Mouse (Mus musculus): ENCODE results near the gene Itgb1. TPM values are rescaled to one million over a fixed set of nuclear protein-coding genes. Genes with fewer than 3 reads are reported as not detected.

Itgb1 gene
- polyA plus RNA-seq, 1 experiment, result 246 TPM

- Histone ChIP-seq H3K4me3 (ENCODE audit: low read depth, low read length) (no peak overlapping the region), H3K4me1 (ENCODE audit: control insufficient read depth, insufficient read depth, low read length) (no peaks in the 10 kb centered on the region), H3K9me3 (replicated peaks; ENCODE audit: control insufficient read depth, insufficient read depth, low read length, poor library complexity, severe bottlenecking) (0 out of 2 replicates have a peak, but pooled peaks cover 7% of the 10 kb centered on the region), H3K27me3 (ENCODE audit: control insufficient read depth, insufficient read depth, low read length, poor library complexity, severe bottlenecking) (no peaks in the 10 kb centered on the region), H3K9ac (ENCODE audit: low read depth, poor library complexity, severe bottlenecking) (no peak overlapping the region), H3K27ac (ENCODE audit: insufficient read depth, low read length) (no peak overlapping the region), H3K36me3 (ENCODE audit: control insufficient read depth, insufficient read depth, low read length, poor library complexity, severe bottlenecking) (no peaks in the 10 kb centered on the region)
- TF ChIP-seq EP300 (IDR thresholded peaks at IDR 0.05; ENCODE audit: insufficient read depth, low read depth, low read length), result no peak
- no peak for TF ChIP-seq CTCF (IDR thresholded peaks at IDR 0.05; ENCODE audit: low read depth, low read length)
- TF ChIP-seq POLR2A (IDR thresholded peaks at IDR 0.05; ENCODE audit: insufficient read depth, low read length), result no peak
Observed at GRCm38 (mm10) chr8:128675848-128676629, 9.4 kb upstream of the Itgb1 start.

- TF ChIP-seq CTCF (IDR thresholded peaks at IDR 0.05; ENCODE audit: low read depth, low read length) (no peak), POLR2A (IDR thresholded peaks at IDR 0.05; ENCODE audit: insufficient read depth, low read length) (no peak), EP300 (IDR thresholded peaks at IDR 0.05; ENCODE audit: insufficient read depth, low read depth, low read length) (no peak)
- Histone ChIP-seq H3K36me3 (ENCODE audit: control insufficient read depth, insufficient read depth, low read length, poor library complexity, severe bottlenecking) (no peaks in the 10 kb centered on the region), H3K27me3 (ENCODE audit: control insufficient read depth, insufficient read depth, low read length, poor library complexity, severe bottlenecking) (no peaks in the 10 kb centered on the region), H3K4me1 (ENCODE audit: control insufficient read depth, insufficient read depth, low read length) (no peaks in the 10 kb centered on the region), H3K27ac (ENCODE audit: insufficient read depth, low read length) (no peak overlapping the region), H3K4me3 (ENCODE audit: low read depth, low read length) (no peak overlapping the region), H3K9ac (ENCODE audit: low read depth, poor library complexity, severe bottlenecking) (no peak overlapping the region), H3K9me3 (replicated peaks; ENCODE audit: control insufficient read depth, insufficient read depth, low read length, poor library complexity, severe bottlenecking) (0 out of 2 replicates have a peak, but pooled peaks cover 7% of the 10 kb centered on the region)
Observed at GRCm38 (mm10) chr8:128679909-128680308, 5.5 kb upstream of the Itgb1 start.

- TF ChIP-seq EP300 (IDR thresholded peaks at IDR 0.05; ENCODE audit: insufficient read depth, low read depth, low read length) (no peak), POLR2A (IDR thresholded peaks at IDR 0.05; ENCODE audit: insufficient read depth, low read length) (no peak), CTCF (IDR thresholded peaks at IDR 0.05; ENCODE audit: low read depth, low read length) (no peak)
- Histone ChIP-seq H3K27me3 (ENCODE audit: control insufficient read depth, insufficient read depth, low read length, poor library complexity, severe bottlenecking) (no peaks in the 10 kb centered on the region), H3K36me3 (ENCODE audit: control insufficient read depth, insufficient read depth, low read length, poor library complexity, severe bottlenecking) (no peaks in the 10 kb centered on the region), H3K27ac (ENCODE audit: insufficient read depth, low read length) (no peak overlapping the region), H3K4me1 (ENCODE audit: control insufficient read depth, insufficient read depth, low read length) (no peaks in the 10 kb centered on the region), H3K9me3 (replicated peaks; ENCODE audit: control insufficient read depth, insufficient read depth, low read length, poor library complexity, severe bottlenecking) (0 out of 2 replicates have a peak, but pooled peaks cover 7% of the 10 kb centered on the region), H3K4me3 (ENCODE audit: low read depth, low read length) (no peak overlapping the region), H3K9ac (ENCODE audit: low read depth, poor library complexity, severe bottlenecking) (no peak overlapping the region)
Observed at GRCm38 (mm10) chr8:128680548-128681325, 4.7 kb upstream of the Itgb1 start.

- H3K36me3 ChIP-seq (ENCODE audit: control insufficient read depth, insufficient read depth, low read length, poor library complexity, severe bottlenecking), result no peaks in the 10 kb centered on the region
- no peak overlapping the region for H3K9ac ChIP-seq (ENCODE audit: low read depth, poor library complexity, severe bottlenecking)
- no peaks in the 10 kb centered on the region for H3K27me3 ChIP-seq (ENCODE audit: control insufficient read depth, insufficient read depth, low read length, poor library complexity, severe bottlenecking)
- no peaks in the 10 kb centered on the region for H3K4me1 ChIP-seq (ENCODE audit: control insufficient read depth, insufficient read depth, low read length)
- no peak for TF ChIP-seq EP300 (IDR thresholded peaks at IDR 0.05; ENCODE audit: insufficient read depth, low read depth, low read length)
- no peak for TF ChIP-seq CTCF (IDR thresholded peaks at IDR 0.05; ENCODE audit: low read depth, low read length)
- TF ChIP-seq POLR2A (IDR thresholded peaks at IDR 0.05; ENCODE audit: insufficient read depth, low read length), result no peak
- H3K4me3 ChIP-seq (ENCODE audit: low read depth, low read length), result no peak overlapping the region
- 0 out of 2 replicates have a peak, but pooled peaks cover 5% of the 10 kb centered on the region for H3K9me3 ChIP-seq (replicated peaks; ENCODE audit: control insufficient read depth, insufficient read depth, low read length, poor library complexity, severe bottlenecking)
- no peak overlapping the region for H3K27ac ChIP-seq (ENCODE audit: insufficient read depth, low read length)
Observed at GRCm38 (mm10) chr8:128681970-128682369, 3.5 kb upstream of the Itgb1 start.

GRCm38 (mm10) chr8:128684609-128685506, 596 bp upstream of the Itgb1 start:
- H3K9ac ChIP-seq (ENCODE audit: low read depth, poor library complexity, severe bottlenecking), result peak overlapping the region; percentile 100
- 0 out of 2 replicates have a peak, but pooled peaks cover 5% of the 10 kb centered on the region for H3K9me3 ChIP-seq (replicated peaks; ENCODE audit: control insufficient read depth, insufficient read depth, low read length, poor library complexity, severe bottlenecking)
- peak overlapping the region; percentile 79 for H3K4me3 ChIP-seq (ENCODE audit: low read depth, low read length)
- no peaks in the 10 kb centered on the region for H3K36me3 ChIP-seq (ENCODE audit: control insufficient read depth, insufficient read depth, low read length, poor library complexity, severe bottlenecking)
- TF ChIP-seq POLR2A (IDR thresholded peaks at IDR 0.05; ENCODE audit: insufficient read depth, low read length) (no peak), CTCF (IDR thresholded peaks at IDR 0.05; ENCODE audit: low read depth, low read length) (no peak), EP300 (IDR thresholded peaks at IDR 0.05; ENCODE audit: insufficient read depth, low read depth, low read length) (no peak)
- H3K27me3 ChIP-seq (ENCODE audit: control insufficient read depth, insufficient read depth, low read length, poor library complexity, severe bottlenecking), result no peaks in the 10 kb centered on the region
- H3K27ac ChIP-seq (ENCODE audit: insufficient read depth, low read length), result peak overlapping the region; percentile 88
- no peaks in the 10 kb centered on the region for H3K4me1 ChIP-seq (ENCODE audit: control insufficient read depth, insufficient read depth, low read length)
